Mouse (Mus musculus) gastrocnemius, postnatal 36 days (tissue): ENCODE results near the gene BC048671. TPM values are rescaled to one million over a fixed set of nuclear protein-coding genes. Genes with fewer than 3 reads are reported as not detected.

Experiments used
- DNase-seq, 2 experiments: peaks; one replicate each; pipeline ENCODE4 v3.0.0; 2022
- intact Hi-C: fragments of 180-260 bp; cut with DNase I; formaldehyde crosslinking; loops from one replicate; pipeline ENCODE4 v1.15.1; 2025
- total RNA-seq, 2 experiments: library from RNA; stranded (reverse); gene quantifications; 2 replicates each; pipeline ENCODE4 v1.2.3; 2021

Gene BC048671
- total RNA-seq, 2 experiments from 2014 or later: not detected

GRCm38 (mm10) chr6:90348500-90348899, 47.5 kb downstream of the BC048671 start:
- intact Hi-C loops: no loop called here
- no peak for DNase-seq

- DNase-seq: no peak
- intact Hi-C loops: no loop called here
Measured at GRCm38 (mm10) chr6:90350011-90350410, 49.0 kb downstream of the BC048671 start.

Other genes with a start within 250 kb of the BC048671 start
- not detected for gene Vmn1r49, start 222.7 kb upstream of the BC048671 start, total RNA-seq
- gene Vmn1r50, start 199.8 kb upstream of the BC048671 start, total RNA-seq: not detected
- gene Vmn1r51, start 178.6 kb upstream of the BC048671 start, total RNA-seq: not detected
- not detected for gene Vmn1r52, start 126.4 kb upstream of the BC048671 start, total RNA-seq
- gene V1ra8, start 98.4 kb upstream of the BC048671 start, total RNA-seq: not detected
- not detected for gene Vmn1r53, start 76.8 kb upstream of the BC048671 start, total RNA-seq
- gene Vmn1r54, start 54.9 kb upstream of the BC048671 start, total RNA-seq: not detected
- not detected for gene Chst13, start 24.0 kb downstream of the BC048671 start, total RNA-seq
- under 1 TPM in 1 of 2 experiments, not detected in 1; 0.08 TPM for gene Uroc1, start 32.1 kb downstream of the BC048671 start, total RNA-seq
- gene Zxdc, start 68.3 kb downstream of the BC048671 start, total RNA-seq: 10 to 100 TPM; 13.3 to 13.6 TPM
- gene Cfap100, start 127.6 kb downstream of the BC048671 start, total RNA-seq: under 1 TPM in 1 of 2 experiments, not detected in 1; 0.30 TPM
- 10 to 100 TPM; 36.6 to 38.0 TPM for gene Klf15, start 161.4 kb downstream of the BC048671 start, total RNA-seq
- gene Aldh1l1, start 185.2 kb downstream of the BC048671 start, total RNA-seq: 1 to 10 TPM; 2.9 to 4.0 TPM